Mouse (Mus musculus) c-Kit-negative CD71-positive TER-119-positive erythroid progenitor cells, embryonic 14.5 days (primary cell): ENCODE data around the gene Sppl2c.
"Not testable (repeated sequence)": the region's sequence is repeated elsewhere in the genome, so short reads cannot be mapped to it uniquely, and the experiment has no call there.

Source experiments
- DNase-seq: peaks from one replicate; pipeline ENCODE4 v3.0.0-alpha.2; 2013; ENCODE audit warnings: low read depth, low spot score

The Sppl2c gene

GRCm38 (mm10) chr11:104195791-104196190 lies 9.7 kb downstream of the Sppl2c start:
- peak; percentile 47 for DNase-seq

- DNase-seq = no peak
Measured at GRCm38 (mm10) chr11:104197861-104198260, 11.7 kb downstream of the Sppl2c start.

GRCm38 (mm10) chr11:104203271-104203670 lies 17.1 kb downstream of the Sppl2c start:
- DNase-seq = no peak

- DNase-seq = no peak
Measured at GRCm38 (mm10) chr11:104206573-104206972, 20.4 kb downstream of the Sppl2c start.

- no peak for DNase-seq
Measured at GRCm38 (mm10) chr11:104209041-104209440, 22.9 kb downstream of the Sppl2c start.

- no peak for DNase-seq
Measured at GRCm38 (mm10) chr11:104211251-104211650, 25.1 kb downstream of the Sppl2c start.

GRCm38 (mm10) chr11:104214128-104214527 lies 28.0 kb downstream of the Sppl2c start:
- DNase-seq = not testable (repeated sequence)

- DNase-seq = no peak
Measured at GRCm38 (mm10) chr11:104218075-104218474, 31.9 kb downstream of the Sppl2c start.

GRCm38 (mm10) chr11:104220291-104220690 lies 34.2 kb downstream of the Sppl2c start:
- no peak for DNase-seq

- no peak for DNase-seq
Measured at GRCm38 (mm10) chr11:104221751-104222150, 35.6 kb downstream of the Sppl2c start.

- DNase-seq = no peak
Measured at GRCm38 (mm10) chr11:104223301-104223700, 37.2 kb downstream of the Sppl2c start.

- DNase-seq = no peak
Measured at GRCm38 (mm10) chr11:104229391-104229790, 43.3 kb downstream of the Sppl2c start.

- DNase-seq = no peak
Measured at GRCm38 (mm10) chr11:104230066-104230778, 44.1 kb downstream of the Sppl2c start.

GRCm38 (mm10) chr11:104231041-104231911 lies 45.1 kb downstream of the Sppl2c start, which contains the start of gene Mapt:
TSS of gene Mapt (plus strand) at chr11:104231390.
- no peak for DNase-seq

- DNase-seq = no peak
Measured at GRCm38 (mm10) chr11:104232141-104233061, 46.3 kb downstream of the Sppl2c start.

GRCm38 (mm10) chr11:104233101-104233500 lies 47.0 kb downstream of the Sppl2c start:
- no peak for DNase-seq

- no peak for DNase-seq
Measured at GRCm38 (mm10) chr11:104233574-104234206, 47.6 kb downstream of the Sppl2c start.

GRCm38 (mm10) chr11:104234680-104235079 lies 48.6 kb downstream of the Sppl2c start:
- DNase-seq = no peak

GRCm38 (mm10) chr11:104235881-104236280 lies 49.8 kb downstream of the Sppl2c start:
- no peak for DNase-seq

GRCm38 (mm10) chr11:104237226-104237625 lies 51.1 kb downstream of the Sppl2c start:
- DNase-seq = no peak
